Mouse (Mus musculus): ENCODE data around the gene Arsb.
"Not testable (repeated sequence)": the region's sequence is repeated elsewhere in the genome, so short reads cannot be mapped to it uniquely, and the experiment has no call there.

Gene Arsb

DNA sequence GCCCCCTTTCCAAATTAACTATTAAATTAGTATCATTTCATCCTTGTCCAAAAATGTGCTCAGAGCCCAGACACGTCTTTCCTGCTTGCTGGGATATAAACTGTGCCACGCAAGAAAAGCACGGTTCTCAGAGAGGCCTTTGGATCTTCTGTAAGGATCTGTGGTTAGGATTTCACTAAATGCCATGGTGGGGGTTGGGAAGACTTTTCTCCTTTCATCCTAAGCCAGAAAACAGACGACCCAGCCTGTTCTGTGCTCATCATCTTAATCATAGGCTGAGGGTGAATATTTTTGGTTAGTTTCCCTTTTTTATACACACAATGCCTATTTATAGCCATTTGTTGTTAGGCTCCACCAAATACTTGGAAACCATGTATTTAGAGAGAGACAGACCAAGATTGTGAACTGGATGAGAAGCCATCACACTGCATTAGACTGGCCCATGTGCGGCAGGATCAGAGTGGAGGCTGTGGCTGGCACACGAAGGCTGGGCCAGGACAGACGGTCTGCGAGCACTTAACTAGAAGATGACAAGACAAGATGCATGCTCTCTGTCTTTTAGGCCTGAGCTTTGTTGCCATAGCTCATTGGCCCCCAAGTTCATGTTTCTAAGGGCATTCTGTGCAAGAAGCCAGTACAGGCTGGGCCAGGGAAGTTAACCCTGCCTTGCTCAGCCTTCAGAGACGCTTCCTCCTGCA is 153.5 kb downstream of the Arsb start:
- no peak for DNase-seq (ENCODE audit: low read depth)

DNA sequence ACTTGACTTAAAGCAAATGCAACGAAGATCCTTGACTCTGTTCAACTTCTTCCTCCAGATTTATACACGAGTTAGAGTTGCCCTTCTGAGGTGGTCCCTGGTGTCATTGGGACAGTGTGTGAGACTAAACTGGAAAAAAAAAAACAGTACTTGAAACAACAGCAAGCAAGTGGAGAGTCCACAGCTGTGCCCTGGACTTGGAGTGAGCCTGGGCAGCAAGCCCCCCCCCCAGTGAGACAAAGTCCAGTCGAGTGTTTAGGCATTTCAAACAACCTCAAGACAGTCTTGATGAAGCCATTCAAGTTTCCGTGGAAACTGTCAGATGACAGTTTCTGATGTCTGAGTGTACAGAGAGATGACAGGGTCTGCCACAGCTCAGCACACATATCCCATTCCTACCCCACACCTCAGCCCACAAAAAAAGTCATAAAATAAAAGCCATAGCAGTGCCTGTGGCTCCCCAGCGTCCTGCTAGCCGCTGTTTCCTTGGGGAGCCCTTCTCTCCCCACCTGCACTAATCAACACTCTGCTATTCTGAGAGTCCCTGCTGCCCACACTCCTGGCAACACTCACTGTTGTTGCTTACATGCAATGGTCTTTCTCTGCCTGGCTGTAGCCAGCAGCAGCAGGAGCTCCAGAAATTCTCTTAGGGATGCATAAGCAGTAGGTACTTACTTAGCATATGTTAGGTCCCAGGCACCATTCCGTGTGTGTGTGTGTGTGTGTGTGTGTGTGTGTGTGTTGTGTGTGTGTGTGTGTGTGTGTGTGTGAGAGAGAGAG is 159.3 kb downstream of the Arsb start:
- DNase-seq (ENCODE audit: low read depth): no peak

DNA sequence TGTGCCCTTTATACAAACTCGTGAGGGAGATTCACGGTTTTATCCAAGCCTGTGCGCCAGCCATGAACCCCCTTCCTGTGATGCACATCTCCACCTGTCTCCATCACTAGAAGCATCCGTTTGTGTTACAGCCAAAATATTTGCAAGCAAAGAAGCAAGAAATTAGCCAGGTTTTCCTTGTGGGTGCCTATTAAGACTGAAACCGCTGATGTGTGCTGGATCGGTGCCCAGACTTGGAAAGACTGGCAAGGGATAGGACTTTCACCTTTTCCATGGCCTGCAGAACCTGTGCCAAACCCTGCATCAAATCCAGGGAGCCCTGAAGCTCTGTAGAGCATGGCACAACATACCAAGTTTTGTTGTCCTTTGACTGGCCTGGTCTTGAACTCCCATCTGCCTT is 165.0 kb downstream of the Arsb start:
- no peak for DNase-seq (ENCODE audit: low read depth)

- no peak for DNase-seq (ENCODE audit: low read depth)
Measured at GRCm38 (mm10) chr13:93938118-93938517, 166.7 kb downstream of the Arsb start.

DNA sequence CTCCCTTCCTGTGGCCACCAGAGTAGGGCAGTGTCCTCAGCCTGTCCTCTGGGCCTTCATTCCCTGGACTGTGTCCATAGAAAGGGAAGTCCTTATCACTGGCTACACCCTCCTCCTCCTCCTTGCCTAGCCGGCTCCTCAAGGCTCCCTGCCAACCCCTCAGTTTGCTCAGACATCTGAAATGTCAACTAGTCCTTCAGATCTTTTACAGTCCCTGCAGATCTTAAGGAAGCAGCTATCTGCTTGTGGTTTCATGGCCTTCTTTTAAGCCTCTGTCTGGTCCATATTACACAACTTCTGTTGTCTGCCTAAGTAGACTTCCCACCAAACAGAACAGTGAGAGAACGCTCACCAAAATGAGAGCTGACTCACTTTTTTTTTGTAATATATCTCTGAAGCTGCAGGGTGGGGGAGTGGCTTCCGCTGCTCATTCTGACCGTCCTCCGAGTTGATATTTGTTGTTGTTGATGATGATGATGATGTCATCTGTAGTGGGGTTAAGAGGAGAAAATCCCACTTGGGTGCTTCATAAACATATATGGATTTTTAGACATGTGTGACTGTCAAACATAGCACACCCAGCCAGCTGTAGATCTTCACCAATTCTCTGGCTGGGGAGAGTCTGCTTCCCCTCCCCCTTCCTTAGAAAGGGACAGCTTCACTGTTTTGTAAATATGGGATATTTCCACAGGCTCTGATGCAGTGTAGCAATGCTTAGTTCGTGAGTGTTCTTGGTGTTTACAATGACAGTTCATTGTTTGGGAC is 168.1 kb downstream of the Arsb start:
- DNase-seq (ENCODE audit: low read depth): no peak

- DNase-seq (ENCODE audit: low read depth): no peak
Measured at GRCm38 (mm10) chr13:93940742-93941531, 169.5 kb downstream of the Arsb start.

GRCm38 (mm10) chr13:93950996-93951395 is 179.6 kb downstream of the Arsb start:
- DNase-seq (ENCODE audit: low read depth): no peak

- no peak for DNase-seq (ENCODE audit: low read depth)
Measured at GRCm38 (mm10) chr13:93951555-93951954, 180.1 kb downstream of the Arsb start.

DNA sequence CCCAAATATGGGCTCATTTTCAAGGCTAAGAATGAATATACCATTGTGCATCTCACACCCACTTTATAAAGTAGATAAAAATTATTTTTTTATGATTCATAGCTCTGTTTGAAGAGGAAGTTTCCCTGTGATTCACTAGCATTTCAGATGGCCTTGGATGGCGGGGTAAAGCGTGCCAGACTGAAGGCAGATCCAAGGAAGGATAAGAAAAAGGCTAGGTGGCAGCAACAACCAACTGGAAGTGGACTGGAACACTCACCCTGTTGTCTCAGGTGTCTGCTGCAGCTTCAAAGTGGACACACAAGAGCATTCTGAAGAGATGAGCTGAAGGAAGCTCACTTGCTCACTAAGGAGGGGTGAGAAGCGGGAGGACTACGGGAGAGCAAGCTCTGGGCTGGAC is 181.0 kb downstream of the Arsb start:
- DNase-seq (ENCODE audit: low read depth): no peak

GRCm38 (mm10) chr13:93957907-93958306 is 186.5 kb downstream of the Arsb start:
- DNase-seq (ENCODE audit: low read depth): no peak

DNA sequence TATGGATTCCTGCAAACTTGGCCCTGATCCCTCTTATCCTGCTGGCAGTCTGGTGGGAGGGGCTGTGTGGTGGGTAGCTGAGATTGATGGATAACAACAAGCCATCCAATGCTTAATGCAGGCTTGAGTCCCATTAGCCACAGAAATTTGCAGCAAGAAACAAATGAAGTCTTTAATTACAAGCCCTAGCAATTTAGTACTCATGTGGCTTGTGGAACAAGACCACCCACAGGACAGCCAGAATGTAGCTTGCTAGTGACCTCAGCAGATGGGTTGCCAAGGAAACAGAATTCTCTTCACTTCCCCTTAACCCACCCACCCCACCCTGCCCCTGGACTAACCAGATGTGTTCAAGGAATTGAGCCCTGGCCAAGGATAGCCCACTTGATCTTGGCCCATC is 194.8 kb downstream of the Arsb start:
- DNase-seq (ENCODE audit: low read depth): no peak

DNA sequence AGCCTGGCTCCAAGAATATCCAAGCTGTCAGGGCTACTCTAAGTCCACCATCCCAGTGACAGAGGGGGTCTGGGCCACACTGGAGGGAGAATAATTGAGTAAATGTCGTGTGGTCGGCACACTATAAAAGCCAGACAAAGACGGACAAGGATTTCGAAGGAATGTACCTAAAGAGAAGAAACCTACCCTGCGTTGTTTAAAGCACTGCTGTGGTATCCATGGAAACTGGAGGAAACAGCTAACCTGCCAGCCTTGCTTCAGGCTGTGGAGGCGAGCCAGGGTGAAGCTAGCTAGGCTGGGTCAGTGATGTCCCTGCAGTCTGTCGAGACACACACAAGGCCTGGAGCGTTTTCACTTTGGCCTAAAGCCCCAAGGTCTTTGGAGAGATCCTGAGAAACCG is 195.7 kb downstream of the Arsb start:
- DNase-seq (ENCODE audit: low read depth): no peak

- DNase-seq (ENCODE audit: low read depth): peak; percentile 89
Measured at GRCm38 (mm10) chr13:93970115-93970514, 198.7 kb downstream of the Arsb start.

DNA sequence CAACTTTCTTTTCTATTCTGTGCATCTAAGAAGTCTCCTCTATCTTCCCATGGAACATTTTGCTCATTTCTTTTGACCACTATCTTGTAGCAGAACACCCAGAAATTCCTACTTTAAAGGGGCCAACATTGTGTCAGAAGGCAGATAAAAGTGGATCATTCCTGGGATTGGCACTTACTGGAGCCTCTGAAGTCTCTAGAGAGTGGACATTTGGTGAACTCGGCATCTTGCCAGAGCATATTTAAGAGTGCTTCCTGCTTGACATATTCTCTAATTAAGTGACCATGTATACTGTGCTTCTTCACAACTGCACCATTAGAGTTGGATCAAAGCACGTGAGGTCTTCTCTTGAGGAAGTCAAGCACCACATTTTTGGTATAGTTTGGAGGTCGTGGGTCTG is 201.0 kb downstream of the Arsb start:
- DNase-seq (ENCODE audit: low read depth): no peak

GRCm38 (mm10) chr13:93975668-93976067 is 204.2 kb downstream of the Arsb start:
- peak; percentile 83 for DNase-seq (ENCODE audit: low read depth)

GRCm38 (mm10) chr13:93976897-93977530 is 205.6 kb downstream of the Arsb start:
- no peak for DNase-seq (ENCODE audit: low read depth)

DNA sequence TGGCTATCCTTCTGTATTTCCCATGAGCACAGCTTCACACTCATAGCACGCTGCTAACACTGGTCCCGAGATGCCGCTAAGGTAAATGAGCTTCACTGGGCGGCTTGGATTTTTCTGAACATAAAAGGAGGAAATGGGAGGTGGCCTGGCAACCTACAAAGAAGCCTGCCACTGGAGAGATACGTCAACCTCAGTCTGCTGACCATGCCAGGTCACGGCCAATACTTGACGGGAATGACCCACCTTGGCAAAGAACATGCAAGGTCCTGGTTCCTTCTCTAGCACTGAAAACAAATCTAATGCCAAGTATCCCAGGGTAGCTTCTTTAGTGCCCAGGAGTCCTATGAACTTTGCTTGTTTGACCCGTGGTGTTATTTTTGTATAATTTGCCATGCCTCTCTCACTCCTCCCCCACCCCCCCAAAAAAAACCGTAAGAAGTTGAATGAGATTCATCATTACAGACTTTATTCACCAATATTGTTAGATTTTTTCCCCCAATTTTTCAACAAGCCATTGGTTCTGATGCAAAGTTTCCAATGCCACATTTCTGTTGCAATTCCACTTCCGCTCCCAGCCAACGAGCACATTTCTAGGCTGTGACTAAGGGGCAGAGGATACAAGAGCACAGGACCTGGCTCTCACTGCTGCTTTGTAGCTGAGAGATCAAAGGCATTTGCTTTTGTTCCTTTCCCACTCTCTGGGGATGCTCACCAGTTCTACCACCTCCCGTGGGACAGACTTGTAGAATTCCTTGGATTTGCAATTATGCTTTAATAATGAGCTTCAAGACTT is 207.5 kb downstream of the Arsb start:
- DNase-seq (ENCODE audit: low read depth): peak; percentile 67

- DNase-seq (ENCODE audit: low read depth): no peak
Measured at GRCm38 (mm10) chr13:93979754-93980153, 208.3 kb downstream of the Arsb start.

DNA sequence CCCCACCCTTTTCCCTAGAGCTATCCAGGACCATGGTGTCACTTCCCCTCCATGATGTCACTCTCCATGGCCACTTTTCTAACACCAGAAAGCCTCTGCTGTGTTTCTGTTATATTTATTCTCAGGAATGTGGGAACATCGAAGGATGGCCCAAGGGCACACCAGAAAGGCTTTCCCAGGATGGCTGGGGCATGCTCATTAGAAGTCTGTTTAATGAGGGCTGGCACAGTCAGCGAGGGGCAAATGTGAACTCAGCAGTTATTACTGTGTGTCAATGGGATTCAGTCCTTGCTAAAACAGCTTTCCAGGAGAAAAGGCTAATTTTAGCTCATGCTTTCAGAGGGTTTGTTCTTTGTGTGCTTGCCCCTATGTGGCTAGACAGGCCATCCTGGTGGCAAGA is 213.1 kb downstream of the Arsb start:
- no peak for DNase-seq (ENCODE audit: low read depth)

GRCm38 (mm10) chr13:93985181-93985580 is 213.8 kb downstream of the Arsb start:
- no peak for DNase-seq (ENCODE audit: low read depth)

DNA sequence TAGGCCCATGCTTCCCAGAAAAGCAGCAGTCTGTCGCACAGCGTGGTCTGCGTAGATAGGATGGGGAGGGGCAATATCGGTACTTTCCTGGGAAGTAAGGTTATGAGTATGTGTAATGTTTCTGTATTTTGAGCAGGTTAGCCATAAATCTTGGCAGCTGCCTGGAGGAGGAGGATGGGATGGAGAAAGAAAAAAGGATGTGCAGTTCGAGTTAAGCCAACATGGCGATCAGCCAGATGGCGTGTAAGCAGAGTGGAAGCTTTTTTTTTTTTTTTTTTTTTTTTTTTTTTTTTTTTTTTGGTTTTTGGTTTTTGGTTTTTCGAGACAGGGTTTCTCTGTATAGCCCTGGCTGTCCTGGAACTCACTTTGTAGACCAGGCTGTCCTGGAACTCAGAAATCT is 214.3 kb downstream of the Arsb start:
- not testable (repeated sequence) for DNase-seq (ENCODE audit: low read depth)
